Mouse (Mus musculus) lung, postnatal 10 days (tissue): ENCODE measurements around the gene 1500011B03Rik.
"Not testable (repeated sequence)": the region's sequence is repeated elsewhere in the genome, so short reads cannot be mapped to it uniquely, and the experiment has no call there.

Source experiments
- DNase-seq: peaks from one replicate; pipeline ENCODE4 v3.0.0; 2021

The 1500011B03Rik gene

GRCm38 (mm10) chr5:114822796-114823688, at the start of gene 1500011B03Rik:
Gene 1500011B03Rik (minus strand): TSS chr5:114823468.
- DNase-seq = peak; percentile 85

- no peak for DNase-seq
Observed at GRCm38 (mm10) chr5:114865279-114865678, 42.0 kb upstream of the 1500011B03Rik start.

- no peak for DNase-seq
Observed at GRCm38 (mm10) chr5:114864813-114865212, 41.5 kb upstream of the 1500011B03Rik start.

GRCm38 (mm10) chr5:114861730-114862129, 38.5 kb upstream of the 1500011B03Rik start:
- DNase-seq = no peak

GRCm38 (mm10) chr5:114859253-114859652, 36.0 kb upstream of the 1500011B03Rik start:
- DNase-seq = peak; percentile 82

GRCm38 (mm10) chr5:114858582-114858981, 35.3 kb upstream of the 1500011B03Rik start, which contains the start of gene Gm9936:
Gene Gm9936 (minus strand): TSS chr5:114858682.
- no peak for DNase-seq

- not testable (repeated sequence) for DNase-seq
Observed at GRCm38 (mm10) chr5:114853364-114853763, 30.1 kb upstream of the 1500011B03Rik start, which contains the start of gene 4930519G04Rik. Gene 4930519G04Rik (plus strand): TSS chr5:114853664.

GRCm38 (mm10) chr5:114851565-114852236, 28.4 kb upstream of the 1500011B03Rik start:
- no peak for DNase-seq

GRCm38 (mm10) chr5:114844371-114844770, 21.1 kb upstream of the 1500011B03Rik start:
- DNase-seq = not testable (repeated sequence)

- no peak for DNase-seq
Observed at GRCm38 (mm10) chr5:114842674-114843073, 19.4 kb upstream of the 1500011B03Rik start.

- DNase-seq = not testable (repeated sequence)
Observed at GRCm38 (mm10) chr5:114842155-114842554, 18.9 kb upstream of the 1500011B03Rik start.

- not testable (repeated sequence) for DNase-seq
Observed at GRCm38 (mm10) chr5:114840481-114840880, 17.2 kb upstream of the 1500011B03Rik start.

GRCm38 (mm10) chr5:114836886-114837285, 13.6 kb upstream of the 1500011B03Rik start:
- DNase-seq = no peak

GRCm38 (mm10) chr5:114829740-114830139, 6.5 kb upstream of the 1500011B03Rik start:
- DNase-seq = no peak

GRCm38 (mm10) chr5:114827427-114827826, 4.2 kb upstream of the 1500011B03Rik start:
- DNase-seq = peak; percentile 32

- DNase-seq = peak; percentile 80
Observed at GRCm38 (mm10) chr5:114825978-114826691, 2.9 kb upstream of the 1500011B03Rik start.

GRCm38 (mm10) chr5:114824197-114824596, 929 bp upstream of the 1500011B03Rik start:
- DNase-seq = peak; percentile 64

- no peak for DNase-seq
Observed at GRCm38 (mm10) chr5:114818124-114818523, 5.1 kb downstream of the 1500011B03Rik start.

- no peak for DNase-seq
Observed at GRCm38 (mm10) chr5:114816599-114816998, 6.7 kb downstream of the 1500011B03Rik start.

GRCm38 (mm10) chr5:114813525-114814181, 9.6 kb downstream of the 1500011B03Rik start:
- DNase-seq = peak; percentile 91

- no peak for DNase-seq
Observed at GRCm38 (mm10) chr5:114809826-114810225, 13.4 kb downstream of the 1500011B03Rik start.

GRCm38 (mm10) chr5:114809181-114809756, 14.0 kb downstream of the 1500011B03Rik start:
- DNase-seq = no peak
